Mouse (Mus musculus): ENCODE data around the gene St6galnac3.
A peak's percentile ranks its signal among the peaks of the same experiment; 100 is the strongest.

The St6galnac3 gene

DNA sequence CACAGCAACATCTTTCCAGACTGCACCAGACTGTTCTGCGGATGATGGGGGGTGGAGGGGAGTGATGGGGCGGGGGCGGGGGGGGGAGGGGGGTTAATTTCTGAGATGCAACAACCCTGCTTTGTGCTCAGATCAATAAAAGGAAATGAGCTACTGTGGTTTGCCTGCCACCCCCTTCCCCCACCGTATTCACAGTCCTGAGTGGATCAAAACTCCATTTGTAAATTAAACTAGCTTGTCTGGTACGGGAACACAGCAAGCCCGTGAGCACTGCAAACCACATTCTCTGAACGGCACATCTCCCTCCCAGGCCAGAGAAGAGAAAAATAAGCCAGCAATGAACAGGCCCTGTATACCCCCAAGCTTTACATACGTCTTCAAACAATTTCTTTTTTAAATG lies 76.3 kb downstream of the St6galnac3 start:
- no peak for DNase-seq (ENCODE audit: low spot score)

DNA sequence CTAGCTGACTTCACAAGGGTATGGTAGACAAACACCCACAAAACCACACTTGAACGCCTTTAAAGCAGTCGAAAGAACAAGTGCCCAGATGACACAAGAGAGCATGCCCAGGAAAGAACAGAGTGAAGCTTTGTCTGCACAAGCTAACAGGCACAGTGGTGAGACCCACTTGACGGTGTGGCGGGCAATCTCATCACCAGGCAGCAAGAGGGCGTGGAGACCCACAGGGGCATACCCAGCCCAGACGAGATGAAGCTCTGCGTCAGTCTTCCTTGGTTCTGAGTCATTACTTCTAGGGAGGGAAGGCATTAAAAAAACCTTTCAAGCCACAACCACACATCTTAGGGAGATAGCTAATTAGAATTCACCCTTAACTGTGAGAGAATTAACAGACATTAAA lies 79.2 kb downstream of the St6galnac3 start:
- no peak for DNase-seq (ENCODE audit: low spot score)

DNA sequence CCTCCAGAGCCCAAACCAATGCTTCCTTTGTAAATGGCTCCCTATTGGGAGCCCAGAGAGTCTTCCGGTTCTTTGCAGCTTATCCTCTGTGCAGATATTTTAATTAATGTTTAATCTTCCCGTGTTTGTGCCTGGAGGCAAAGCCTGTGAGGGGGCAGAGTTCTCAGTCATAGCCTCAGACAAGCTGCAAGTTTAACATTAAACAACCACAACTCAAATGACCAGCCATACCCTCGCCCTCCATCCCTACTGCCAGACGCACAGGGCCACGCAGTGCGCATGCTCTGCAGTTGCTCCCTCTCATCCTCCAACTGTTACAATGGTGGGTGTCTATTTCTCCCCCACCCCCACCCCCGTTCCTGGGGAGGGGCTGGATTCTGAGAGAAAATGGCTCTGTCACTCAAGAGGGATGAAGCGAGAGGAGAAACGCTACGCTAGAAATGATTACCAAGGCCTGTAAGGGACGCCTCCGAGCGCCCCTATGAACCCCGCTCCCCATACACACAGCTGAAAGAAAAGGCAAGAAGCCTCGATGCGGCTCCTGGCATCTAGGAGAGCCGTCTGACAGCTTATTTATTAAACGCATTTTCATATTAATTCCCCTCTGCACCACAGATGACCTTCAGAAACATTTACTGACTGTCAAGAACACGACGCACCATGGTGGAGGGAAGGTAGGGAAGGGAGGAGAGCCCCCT lies 81.0 kb downstream of the St6galnac3 start:
- DNase-seq (ENCODE audit: low spot score): no peak

DNA sequence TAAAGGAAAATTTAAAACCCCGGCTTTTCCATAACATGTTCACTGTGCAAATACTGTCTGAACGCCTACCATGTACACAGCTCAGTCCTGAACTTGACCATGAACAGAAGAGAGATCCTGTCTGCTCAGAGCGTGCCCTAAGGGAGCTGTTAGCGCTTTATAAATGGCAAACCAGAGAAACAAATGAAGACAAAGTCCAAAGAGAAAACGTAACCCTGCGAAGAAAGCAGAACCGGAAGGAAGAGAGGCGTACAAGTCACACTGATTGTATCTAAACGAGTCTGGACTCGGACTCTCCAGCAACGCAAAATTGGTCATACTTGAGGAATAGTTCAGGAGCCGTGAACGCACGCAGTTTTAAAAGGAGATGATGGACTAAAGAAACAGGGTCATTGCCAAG lies 82.1 kb downstream of the St6galnac3 start:
- DNase-seq (ENCODE audit: low spot score): no peak

DNA sequence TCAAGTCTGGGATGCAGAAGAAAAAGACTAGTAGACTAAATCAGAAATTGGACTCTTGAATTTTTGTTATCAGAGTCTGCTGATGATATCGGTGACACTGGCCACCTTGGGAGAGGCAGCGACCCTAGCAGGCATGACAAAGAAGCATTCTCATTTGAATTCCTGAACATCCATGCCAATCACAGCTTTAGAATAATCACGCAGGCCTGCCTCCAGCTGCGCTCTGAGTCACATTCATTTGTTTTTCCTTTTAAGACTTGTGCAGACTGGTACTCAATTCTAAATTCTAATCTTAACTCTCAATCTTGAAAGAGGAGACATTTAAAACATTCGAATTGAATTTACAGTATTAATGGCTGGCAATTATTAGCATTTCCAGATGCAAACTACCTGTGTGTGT lies 83.2 kb downstream of the St6galnac3 start:
- no peak for DNase-seq (ENCODE audit: low spot score)

DNA sequence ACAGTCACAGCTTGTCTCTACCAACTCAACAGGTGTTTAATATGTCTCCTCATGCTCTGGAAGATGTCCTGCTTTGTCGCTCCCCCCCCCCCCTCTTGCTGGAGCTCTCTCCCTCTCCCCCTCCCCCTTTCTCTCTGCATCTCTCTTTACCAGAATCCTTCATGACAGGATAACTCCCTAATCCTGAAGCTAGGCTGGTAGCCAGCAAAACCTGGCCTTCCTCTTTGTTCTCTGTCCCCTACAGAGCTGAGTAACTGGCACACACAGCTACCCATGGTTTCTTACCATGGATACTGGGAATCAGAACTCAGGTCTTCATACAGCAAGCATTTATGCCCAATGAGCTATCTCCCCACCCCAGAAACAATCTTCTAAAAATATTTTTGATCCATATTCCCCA lies 87.6 kb downstream of the St6galnac3 start:
- no peak for DNase-seq (ENCODE audit: low spot score)

DNA sequence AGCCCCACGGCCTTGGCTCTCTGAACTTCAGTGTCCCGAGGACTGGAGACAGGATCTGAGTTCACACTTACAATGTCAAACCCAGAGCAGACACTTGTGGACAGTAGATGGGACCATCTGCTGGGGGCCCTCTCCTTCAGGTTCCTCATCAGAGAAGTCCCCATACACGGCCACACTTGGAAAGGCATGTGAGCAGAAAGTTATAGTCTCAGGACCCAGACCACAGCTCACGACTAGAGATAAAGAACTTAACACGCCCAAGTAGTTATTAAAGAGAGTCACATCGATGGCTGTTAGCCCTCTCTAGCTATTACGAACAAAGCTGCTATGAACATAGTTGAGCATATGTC lies 88.2 kb downstream of the St6galnac3 start:
- no peak for DNase-seq (ENCODE audit: low spot score)

DNA sequence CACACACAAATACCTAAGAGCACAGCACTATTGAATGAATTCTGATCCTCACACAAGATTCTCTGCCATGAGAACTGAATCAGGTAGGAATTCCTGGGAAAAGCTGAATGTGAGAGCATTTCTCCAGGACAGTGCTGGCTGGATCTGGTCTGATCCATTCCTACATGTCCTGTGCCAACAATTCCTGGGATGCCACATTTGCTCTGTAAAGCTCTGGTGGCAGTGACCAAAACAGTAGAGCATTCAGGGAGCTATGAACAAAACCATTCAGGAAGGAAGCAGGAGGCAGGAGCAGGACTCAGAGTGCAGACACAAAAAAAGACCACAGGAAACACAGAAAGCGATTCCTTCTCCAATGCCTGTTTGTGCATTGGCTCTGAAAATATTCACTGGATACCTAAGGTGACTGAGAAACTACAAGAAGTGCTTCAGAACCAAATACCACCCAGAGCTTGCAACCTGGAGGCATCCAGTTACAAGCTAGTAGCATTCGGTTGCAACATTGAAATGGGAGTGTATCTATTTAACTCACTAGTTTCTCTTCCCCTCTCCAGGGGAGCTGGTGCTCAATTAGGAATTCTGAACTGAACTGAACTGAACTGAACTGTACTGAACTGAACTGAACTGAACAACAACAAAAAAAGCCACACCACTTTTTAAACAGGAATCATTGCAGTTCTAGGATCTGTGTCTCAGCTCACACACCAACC lies 88.7 kb downstream of the St6galnac3 start:
- DNase-seq (ENCODE audit: low spot score): no peak

DNA sequence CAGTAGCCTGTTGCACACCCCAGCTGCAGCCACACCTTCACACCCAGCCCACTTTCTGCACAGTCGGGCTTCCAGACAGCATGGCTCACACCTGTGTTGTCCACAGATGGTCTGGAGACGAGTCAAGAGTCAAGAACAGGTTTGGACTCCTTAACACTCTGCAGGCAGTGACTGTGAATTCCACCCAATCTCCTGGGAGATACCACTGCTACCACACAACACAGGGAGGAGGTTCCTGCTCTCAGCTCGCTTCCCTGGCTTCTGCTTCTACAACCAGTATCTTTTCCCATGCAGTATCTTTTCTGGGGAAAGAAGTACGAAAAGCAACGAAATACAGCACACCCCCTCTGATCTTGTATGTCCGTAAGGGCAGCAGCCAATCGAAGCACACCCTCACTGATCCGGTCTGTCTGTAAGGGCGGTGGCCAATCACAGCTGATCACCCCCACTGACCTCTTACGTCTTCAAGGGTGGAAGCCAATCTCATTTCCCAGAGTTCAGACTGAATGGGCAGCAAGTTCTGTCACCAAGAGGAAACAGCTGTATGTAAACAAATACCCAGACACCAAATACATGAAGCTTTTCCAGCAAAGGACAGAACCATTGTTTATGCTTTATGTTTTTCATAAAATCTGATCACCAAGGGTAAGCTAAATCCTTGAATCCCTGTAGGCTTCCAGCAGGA lies 92.8 kb downstream of the St6galnac3 start:
- no peak for DNase-seq (ENCODE audit: low spot score)

DNA sequence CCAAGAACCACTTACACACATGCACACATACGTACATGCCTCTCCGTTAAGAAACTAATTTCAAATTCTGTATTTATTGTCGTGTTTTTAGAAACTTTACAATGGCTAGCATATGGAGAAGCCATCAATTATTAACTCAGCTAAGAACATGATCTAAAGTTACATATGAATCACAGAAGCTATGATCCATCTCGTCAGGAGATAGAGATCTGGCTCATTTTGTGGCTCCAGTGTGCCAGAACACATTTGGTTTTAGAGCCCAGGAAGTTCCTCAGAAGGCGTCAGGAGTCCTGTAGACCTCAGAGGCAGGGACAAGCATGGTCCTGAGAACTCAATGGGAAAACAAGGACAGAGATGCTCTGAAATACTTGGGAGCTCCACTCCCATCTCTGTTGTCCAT lies 98.7 kb downstream of the St6galnac3 start:
- no peak for DNase-seq (ENCODE audit: low spot score)

DNA sequence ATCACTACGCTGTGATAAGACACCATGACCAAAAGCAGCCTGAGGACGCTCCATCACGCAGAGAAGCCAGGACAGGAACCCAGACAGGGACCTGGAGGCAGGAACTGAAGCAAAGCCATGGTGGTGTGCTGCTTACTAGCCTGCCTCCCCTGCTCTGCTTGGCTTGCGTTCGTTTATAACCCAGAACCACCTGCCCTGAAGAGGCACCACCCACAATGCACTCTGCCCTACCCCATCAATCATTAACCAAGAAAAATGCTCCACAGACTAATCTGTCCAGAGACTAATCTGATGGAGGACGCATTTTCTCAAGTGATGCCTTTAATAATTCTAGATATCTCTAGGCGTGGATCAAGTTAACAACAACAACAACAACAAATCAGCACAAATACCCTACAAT lies 106.0 kb downstream of the St6galnac3 start:
- DNase-seq (ENCODE audit: low spot score): no peak

DNA sequence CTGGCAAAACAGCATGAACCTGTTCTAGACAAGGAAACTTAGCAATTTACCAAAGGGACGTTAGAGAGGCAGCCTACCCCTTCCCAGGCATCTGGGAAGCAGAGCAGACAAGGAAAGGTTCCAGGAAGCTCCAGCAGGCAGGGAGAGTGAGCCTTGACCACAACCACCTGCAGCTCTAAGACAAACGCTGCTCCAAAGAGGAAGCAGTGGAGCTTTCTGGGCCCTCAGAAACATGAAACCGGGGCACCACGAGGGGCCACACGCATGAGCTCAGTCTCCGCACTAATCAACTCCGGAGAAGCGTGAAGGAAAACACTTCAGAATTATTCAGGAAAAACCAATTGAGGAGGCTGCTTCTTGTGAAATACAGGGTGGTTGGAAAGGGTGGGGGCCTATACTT lies 108.1 kb downstream of the St6galnac3 start:
- DNase-seq (ENCODE audit: low spot score): no peak

DNA sequence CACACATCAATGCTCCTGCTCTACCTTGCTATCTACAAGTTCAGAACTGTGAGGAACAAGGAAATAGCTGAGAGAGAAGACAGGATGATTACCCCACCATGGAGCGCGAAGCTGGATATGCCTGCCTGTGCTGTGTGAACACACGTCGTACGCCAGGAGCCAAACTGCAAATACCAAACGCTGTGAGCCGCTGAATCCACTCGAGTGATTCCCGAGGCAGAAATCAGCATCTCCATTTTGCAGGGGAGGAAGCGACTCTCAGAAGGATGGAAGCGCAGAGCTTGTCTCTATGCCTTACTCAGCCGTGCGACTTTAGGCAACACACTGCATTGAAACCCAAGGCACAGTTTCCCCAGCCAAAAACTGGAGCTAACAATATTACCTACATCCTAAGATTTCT lies 114.7 kb downstream of the St6galnac3 start:
- DNase-seq (ENCODE audit: low spot score): no peak

DNA sequence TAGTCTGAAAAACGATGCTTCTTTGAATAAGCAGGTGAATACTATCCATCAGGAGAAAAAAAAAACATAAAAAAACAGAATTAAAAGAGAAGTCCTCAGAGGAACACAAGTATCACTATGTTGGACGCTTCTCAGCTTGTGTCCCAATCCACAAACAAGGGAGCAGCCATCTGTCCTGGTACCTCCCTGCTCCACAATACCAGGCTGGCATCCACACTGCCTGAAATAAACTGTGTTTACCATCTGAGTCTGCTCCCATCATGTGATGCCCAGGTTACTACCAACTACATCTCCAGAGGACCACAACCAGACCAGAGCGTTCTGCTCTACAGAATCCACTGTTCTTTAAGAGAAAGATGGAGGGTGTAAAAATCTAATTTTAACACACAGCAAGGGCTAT lies 118.6 kb downstream of the St6galnac3 start:
- DNase-seq (ENCODE audit: low spot score): no peak

DNA sequence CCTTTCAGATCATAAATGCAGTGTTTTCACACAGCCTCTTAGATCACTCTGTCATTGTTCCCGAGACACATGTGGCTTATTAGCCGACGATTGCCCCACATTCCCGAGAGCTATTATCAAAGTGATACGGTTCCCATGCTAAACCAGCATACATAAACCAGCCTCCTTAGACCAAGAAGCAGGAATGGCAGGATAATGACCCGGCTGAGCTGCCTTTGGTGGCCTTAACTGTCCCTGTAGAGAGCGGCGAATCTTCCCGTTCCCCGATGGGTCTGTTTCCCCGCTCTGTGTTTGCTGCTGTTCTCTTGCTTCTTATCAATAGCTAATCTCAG lies 119.2 kb downstream of the St6galnac3 start:
- DNase-seq (ENCODE audit: low spot score): no peak

DNA sequence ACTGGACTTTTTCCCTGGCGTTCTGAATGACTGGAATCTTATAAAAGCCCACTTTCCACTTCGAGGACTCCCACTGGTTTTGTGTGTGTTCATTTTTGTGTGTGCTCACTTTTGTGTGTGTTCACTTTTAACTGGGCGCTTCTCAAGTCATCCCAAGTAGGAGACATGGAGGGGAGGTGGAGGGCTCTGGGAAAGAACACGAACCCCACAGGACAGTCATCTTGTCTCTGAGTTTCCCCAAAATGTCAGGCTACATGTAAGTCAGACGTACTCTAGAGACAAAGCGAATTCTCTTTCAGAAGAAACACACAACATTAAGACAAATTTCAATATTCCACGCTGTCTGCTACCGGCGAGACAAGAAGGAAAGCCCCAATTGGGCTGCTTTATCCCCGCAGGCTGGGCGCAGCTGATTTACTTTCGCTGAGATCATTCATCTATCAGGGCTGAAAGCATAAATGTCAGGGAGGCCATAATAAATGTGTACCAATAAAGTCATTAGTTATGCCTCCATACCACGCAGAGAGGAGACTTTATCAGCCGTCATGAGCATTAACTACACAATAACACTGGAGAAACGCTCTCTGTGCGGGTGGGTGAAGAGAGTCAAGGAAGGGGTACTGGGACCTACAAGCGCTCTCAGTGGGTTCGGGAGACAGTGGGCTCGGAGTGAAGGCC lies 119.7 kb downstream of the St6galnac3 start:
- peak; percentile 63 for DNase-seq (ENCODE audit: low spot score)

DNA sequence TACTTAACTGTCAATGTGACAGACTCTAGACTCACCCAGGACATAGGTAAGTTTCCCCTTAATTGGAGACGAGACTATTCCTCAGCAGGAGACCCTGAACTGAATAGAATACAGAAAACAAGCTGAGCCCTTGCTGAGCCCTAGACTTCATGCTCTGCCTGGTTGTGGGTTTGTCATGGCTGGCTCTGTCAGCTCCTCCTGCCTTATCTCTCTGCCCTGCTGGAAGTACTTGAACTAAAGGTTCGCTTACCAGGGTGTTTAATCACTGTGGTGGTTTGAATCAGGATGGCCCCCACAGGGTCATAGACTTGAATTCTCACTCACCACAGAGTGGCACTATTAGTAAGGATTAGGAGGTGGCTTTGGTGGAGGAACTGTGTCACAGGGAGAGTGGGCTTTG lies 125.8 kb downstream of the St6galnac3 start:
- DNase-seq (ENCODE audit: low spot score): no peak

DNA sequence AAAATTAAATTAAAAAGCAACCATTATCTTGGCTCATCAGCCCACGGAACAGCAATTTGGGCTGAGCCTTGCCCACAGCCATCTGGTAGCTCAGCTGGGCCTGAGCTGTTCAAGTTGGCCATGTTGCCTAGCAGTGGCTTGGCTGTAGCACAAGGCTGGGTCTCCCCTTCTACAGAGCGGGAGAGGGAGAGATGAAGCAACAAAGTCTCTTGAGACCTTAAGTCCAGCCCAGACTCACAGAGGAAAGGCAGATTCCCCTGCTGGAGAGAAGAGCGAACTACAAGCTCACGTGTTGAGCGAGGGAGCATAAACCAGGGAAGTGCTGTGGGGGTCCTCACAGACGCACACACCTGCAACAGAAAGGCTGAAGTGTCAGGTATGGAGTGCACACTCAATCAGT lies 126.3 kb downstream of the St6galnac3 start:
- no peak for DNase-seq (ENCODE audit: low spot score)

DNA sequence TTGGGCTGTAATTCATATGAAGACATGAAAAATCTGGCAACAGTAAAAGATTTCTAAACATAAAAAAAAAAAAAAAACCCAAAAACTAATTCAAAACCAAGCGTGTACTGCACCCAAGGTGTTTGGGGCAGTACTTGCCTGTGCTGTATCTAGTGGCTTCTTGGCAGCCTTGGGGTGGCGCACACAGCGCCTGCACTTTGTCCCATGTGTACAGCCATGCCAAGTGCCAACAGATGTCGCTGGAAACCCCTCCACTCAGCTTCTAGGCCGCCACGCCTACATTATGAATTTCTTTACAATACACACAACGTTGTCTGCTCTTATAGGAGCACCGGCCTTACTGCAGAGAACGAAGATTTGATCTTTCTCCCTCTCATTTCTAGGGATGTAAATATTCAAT lies 130.4 kb downstream of the St6galnac3 start:
- DNase-seq (ENCODE audit: low spot score): no peak

DNA sequence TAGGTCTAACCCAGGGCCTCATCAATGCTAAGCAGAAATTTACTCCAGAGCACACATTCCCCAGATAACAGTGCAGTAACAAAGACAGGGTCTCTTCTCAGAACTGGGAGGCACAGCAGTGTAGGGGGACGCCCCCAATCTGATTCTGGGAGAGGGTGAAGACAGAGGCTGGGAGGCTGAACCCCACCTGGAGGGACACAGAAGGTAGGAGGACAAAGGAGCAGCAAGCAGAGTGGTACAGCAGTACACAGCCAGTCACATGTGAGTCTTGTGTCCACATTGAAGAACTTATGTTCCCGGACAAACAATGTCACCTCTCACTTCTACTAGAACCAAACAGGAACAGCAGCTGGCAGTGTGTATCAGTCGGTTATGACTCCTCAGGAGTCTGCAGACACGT lies 131.0 kb downstream of the St6galnac3 start:
- DNase-seq (ENCODE audit: low spot score): no peak

DNA sequence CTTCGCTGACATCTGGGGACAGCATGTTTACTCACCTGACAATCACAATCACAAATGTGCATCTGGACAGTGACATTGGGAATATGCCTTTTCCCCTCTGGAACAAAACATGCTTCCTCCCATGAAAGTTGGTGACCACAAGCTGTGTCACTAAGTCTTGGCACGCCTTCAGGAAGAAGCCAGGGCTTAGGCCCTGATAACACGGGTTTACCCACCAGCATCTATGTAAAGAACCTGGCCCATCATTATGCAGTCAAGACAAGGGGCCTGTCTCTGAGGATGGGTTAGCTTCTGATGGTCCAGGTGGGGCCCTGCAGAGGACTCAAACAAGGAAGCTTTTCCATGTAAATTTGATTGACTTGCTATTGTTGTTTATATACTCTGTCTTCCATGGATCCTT lies 131.9 kb downstream of the St6galnac3 start:
- DNase-seq (ENCODE audit: low spot score): no peak

DNA sequence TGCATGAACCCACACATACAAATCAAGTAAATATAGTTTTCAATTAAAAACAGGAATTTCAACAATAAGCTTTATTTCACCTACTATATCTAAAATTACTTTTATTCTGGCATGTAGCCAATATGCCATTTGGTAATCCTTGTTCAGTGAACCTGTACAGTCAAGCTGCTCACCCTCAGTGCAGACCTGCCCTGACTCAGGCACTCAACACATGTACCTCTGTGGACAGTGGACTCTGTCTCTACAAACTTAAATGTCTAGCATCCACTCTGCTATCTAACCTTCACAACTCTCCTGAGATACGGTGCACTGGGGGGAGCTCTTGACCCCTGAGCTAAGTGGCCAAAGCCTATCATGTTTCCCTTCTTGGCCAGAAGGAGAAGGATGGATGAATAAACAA lies 137.4 kb downstream of the St6galnac3 start:
- DNase-seq (ENCODE audit: low spot score): no peak

DNA sequence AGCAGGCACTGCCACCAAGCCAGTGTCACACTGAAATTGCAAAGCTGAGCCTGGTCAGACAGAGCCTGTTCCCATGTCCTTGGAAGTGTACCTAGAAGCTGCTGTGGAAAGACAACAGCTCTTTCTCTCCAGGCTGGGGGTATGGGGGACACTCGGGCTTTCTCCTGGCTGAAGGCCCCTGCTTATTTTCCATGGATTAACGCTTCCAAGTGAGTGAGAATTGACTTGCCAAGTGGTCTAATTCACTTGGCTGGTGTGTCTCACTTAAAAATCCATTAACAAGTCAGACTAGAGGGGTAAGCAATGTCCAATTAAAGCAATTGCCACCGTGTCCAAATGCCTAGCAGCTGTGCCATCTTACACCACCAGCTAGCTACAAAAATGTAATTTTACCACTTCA lies 140.1 kb downstream of the St6galnac3 start:
- DNase-seq (ENCODE audit: low spot score): no peak
